Mouse (Mus musculus) ES-E14 (cell line): Measurements from ENCODE around the gene Islr.

Experiments used
- CHD2 ChIP-seq: IDR thresholded peaks from 2 replicates; pipeline ENCODE4 v1.6.1; 2014; ENCODE audit warnings: mild to moderate bottlenecking, low read depth, low read length, inconsistent platforms
- HCFC1 ChIP-seq: IDR thresholded peaks from 2 replicates; pipeline ENCODE4 v1.6.1; 2012; ENCODE audit warnings: low read length, inconsistent platforms, borderline replicate concordance; ENCODE audit not compliant: insufficient read depth
- MAFK ChIP-seq: IDR thresholded peaks from 2 replicates; pipeline ENCODE4 v1.6.1; 2014; ENCODE audit warnings: mild to moderate bottlenecking, low read depth, low read length, inconsistent platforms; ENCODE audit not compliant: insufficient read depth
- ZC3H11A ChIP-seq: IDR thresholded peaks from 2 replicates; pipeline ENCODE4 v1.6.1; 2012; ENCODE audit warnings: low read depth, mild to moderate bottlenecking, inconsistent platforms, low read length, borderline replicate concordance
- ZNF384 ChIP-seq: IDR thresholded peaks from 2 replicates; pipeline ENCODE4 v1.6.1; 2012; ENCODE audit warnings: low read depth, low read length, inconsistent platforms

GRCm38 (mm10) chr9:58194222-58194621 is 9.9 kb downstream of the Islr start:
- TF ChIP-seq ZC3H11A (no peak), CHD2 (no peak), MAFK (no peak), ZNF384 (no peak), HCFC1 (no peak)
